Mouse (Mus musculus): ENCODE measurements around the gene Zfp446. TPM values are rescaled to one million over a fixed set of nuclear protein-coding genes. Genes with fewer than 3 reads are reported as not detected.
A peak's percentile ranks its signal among the peaks of the same experiment; 100 is the strongest.

Gene Zfp446
- polyA plus RNA-seq, 1 experiment from 2014 or later = 14.6 TPM

DNA sequence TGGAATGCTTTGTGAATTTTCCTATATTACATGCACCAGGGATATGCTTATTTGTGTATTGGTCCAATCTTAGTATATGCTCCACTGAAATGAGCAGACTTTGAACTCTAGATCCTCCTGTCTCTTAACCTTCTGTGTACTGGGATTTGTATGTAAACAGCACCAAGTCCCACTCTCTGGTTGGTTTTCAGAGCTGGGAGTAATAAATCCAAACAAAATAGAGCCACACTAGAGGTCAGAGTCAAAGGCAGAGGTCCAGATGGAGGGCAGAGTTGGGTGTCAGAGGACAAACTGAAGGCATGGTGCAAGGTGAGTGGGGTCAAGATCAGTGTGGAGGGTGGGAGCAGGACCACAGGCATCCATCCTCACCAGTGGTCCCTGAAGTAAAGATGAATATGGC, 18.2 kb downstream of the Zfp446 start:
- Histone ChIP-seq H3K9me3 (ENCODE audit: control insufficient read depth, low read length) (no peaks in the 10 kb centered on the region), H3K4me2 (ENCODE audit: low read depth, low read length, severe bottlenecking) (no peak overlapping the region), H3K4me1 (replicated peaks; ENCODE audit: control insufficient read depth, insufficient read depth, low read length) (no peaks in the 10 kb centered on the region), H3K9ac (ENCODE audit: low read length) (no peak overlapping the region), H3K4me3 (ENCODE audit: low read depth, low read length) (no peak overlapping the region), H3K27ac (ENCODE audit: low read depth, low read length) (no peak overlapping the region), H3K36me3 (ENCODE audit: control insufficient read depth, insufficient read depth, low read length) (no peaks in the 10 kb centered on the region), H3K27me3 (ENCODE audit: control insufficient read depth, insufficient read depth, low read length) (no peaks in the 10 kb centered on the region)
- DNase-seq (ENCODE audit: low spot score) (no peak), ATAC-seq (replicated peaks; ENCODE audit: low FRiP score) (no peak)

DNA sequence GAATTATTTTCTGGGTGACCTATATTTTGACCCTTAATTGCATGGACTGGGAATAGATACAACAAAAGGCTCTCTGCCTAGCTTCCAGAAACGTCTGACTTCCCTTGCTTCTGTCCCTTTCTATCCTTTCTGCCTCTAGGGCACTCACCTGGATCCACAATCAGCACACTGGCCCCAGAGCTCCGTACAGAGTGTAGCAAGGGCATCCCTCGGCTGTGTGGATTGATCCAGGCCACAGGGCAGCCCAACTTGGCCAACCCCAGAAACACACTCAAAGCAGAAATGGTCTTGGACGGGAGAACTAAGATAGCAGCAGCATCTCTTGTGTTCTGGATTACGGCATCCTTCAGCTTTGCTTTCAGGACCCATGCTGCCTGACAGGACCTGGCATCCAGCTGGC, 19.6 kb downstream of the Zfp446 start:
- Histone ChIP-seq H3K4me1 (replicated peaks; ENCODE audit: control insufficient read depth, insufficient read depth, low read length) (no peaks in the 10 kb centered on the region), H3K9ac (ENCODE audit: low read length) (no peak overlapping the region), H3K27me3 (ENCODE audit: control insufficient read depth, insufficient read depth, low read length) (no peaks in the 10 kb centered on the region), H3K36me3 (ENCODE audit: control insufficient read depth, insufficient read depth, low read length) (no peaks in the 10 kb centered on the region), H3K9me3 (ENCODE audit: control insufficient read depth, low read length) (no peaks in the 10 kb centered on the region), H3K4me3 (ENCODE audit: low read depth, low read length) (no peak overlapping the region), H3K4me2 (ENCODE audit: low read depth, low read length, severe bottlenecking) (no peak overlapping the region), H3K27ac (ENCODE audit: low read depth, low read length) (no peak overlapping the region)
- no peak for DNase-seq (ENCODE audit: low spot score)
- 66% methylated on average over 5 of the region's 5 CpGs for WGBS
- no peak for ATAC-seq (replicated peaks; ENCODE audit: low FRiP score)

DNA sequence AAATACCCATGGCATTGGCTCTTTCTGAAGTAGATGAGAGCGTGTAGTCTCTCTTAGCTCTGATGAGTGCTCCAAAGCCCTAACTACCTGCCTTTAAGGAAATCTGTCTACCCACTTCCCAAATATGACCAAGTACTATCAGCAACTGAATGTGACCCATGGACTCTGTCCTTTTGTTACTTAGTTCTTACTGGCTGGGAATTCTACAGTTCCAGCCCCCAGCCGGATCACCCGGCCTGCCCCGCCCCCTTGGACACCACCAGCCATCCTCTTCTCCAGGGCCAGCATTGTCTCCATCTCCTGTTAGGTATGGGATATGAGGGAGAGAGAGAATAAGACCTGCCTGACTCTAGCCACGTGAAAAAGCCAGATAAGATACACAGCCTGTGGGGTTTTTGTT, 20.4 kb downstream of the Zfp446 start, which contains the start of gene Slc27a5:
Slc27a5 (minus strand) TSS at position 140 of the 400 bp plus-strand sequence.
- no peak for ATAC-seq (replicated peaks; ENCODE audit: low FRiP score)
- Histone ChIP-seq H3K36me3 (ENCODE audit: control insufficient read depth, insufficient read depth, low read length) (no peaks in the 10 kb centered on the region), H3K9ac (ENCODE audit: low read length) (no peak within 1 kb of the TSS), H3K27ac (ENCODE audit: low read depth, low read length) (no peak within 1 kb of the TSS), H3K4me2 (ENCODE audit: low read depth, low read length, severe bottlenecking) (no peak within 1 kb of the TSS), H3K4me3 (ENCODE audit: low read depth, low read length) (no peak within 1 kb of the TSS), H3K27me3 (ENCODE audit: control insufficient read depth, insufficient read depth, low read length) (no peaks in the 10 kb centered on the region), H3K9me3 (ENCODE audit: control insufficient read depth, low read length) (no peaks in the 10 kb centered on the region), H3K4me1 (replicated peaks; ENCODE audit: control insufficient read depth, insufficient read depth, low read length) (no peaks in the 10 kb centered on the region)
- no peak for DNase-seq (ENCODE audit: low spot score)
- 75% methylated on average over 5 of the region's 5 CpGs for WGBS

DNA sequence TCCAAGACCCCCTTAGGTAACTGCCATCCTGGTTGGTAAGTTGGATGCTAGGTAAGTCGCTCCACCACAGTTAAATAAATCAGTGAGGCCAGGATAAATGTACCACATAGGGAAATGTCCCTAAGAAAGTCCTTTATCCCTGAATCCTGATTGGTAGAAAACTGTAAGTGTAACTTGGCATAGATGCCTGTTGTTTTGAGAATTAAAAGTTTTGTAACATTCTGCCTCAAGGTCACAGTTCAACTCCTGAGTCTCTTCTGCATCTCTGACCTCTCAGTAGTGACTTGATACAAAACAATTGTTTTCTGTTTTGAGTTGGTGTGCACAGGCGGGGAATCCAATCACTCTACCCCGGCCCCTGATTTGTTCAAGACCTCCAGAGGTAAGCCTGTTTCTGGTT, 21.2 kb downstream of the Zfp446 start, which contains the start of gene Trim28:
Trim28 (plus strand) TSS at position 264 of the 400 bp plus-strand sequence.
- H3K27me3 ChIP-seq (ENCODE audit: control insufficient read depth, insufficient read depth, low read length) = no peaks in the 10 kb centered on the region
- H3K4me1 ChIP-seq (replicated peaks; ENCODE audit: control insufficient read depth, insufficient read depth, low read length) = no peaks in the 10 kb centered on the region
- H3K4me2 ChIP-seq (ENCODE audit: low read depth, low read length, severe bottlenecking) = no peak within 1 kb of the TSS
- WGBS = 89% methylated on average over 3 of the region's 3 CpGs
- no peak within 1 kb of the TSS for H3K27ac ChIP-seq (ENCODE audit: low read depth, low read length)
- ATAC-seq (replicated peaks; ENCODE audit: low FRiP score) (no peak), DNase-seq (ENCODE audit: low spot score) (no peak)
- no peak within 1 kb of the TSS for H3K4me3 ChIP-seq (ENCODE audit: low read depth, low read length)
- H3K9ac ChIP-seq (ENCODE audit: low read length) = no peak within 1 kb of the TSS
- no peaks in the 10 kb centered on the region for H3K9me3 ChIP-seq (ENCODE audit: control insufficient read depth, low read length)
- no peaks in the 10 kb centered on the region for H3K36me3 ChIP-seq (ENCODE audit: control insufficient read depth, insufficient read depth, low read length)

- H3K27me3 ChIP-seq (ENCODE audit: control insufficient read depth, insufficient read depth, low read length) = no peaks in the 10 kb centered on the region
- no peaks in the 10 kb centered on the region for H3K4me1 ChIP-seq (replicated peaks; ENCODE audit: control insufficient read depth, insufficient read depth, low read length)
- H3K36me3 ChIP-seq (ENCODE audit: control insufficient read depth, insufficient read depth, low read length) = peaks cover 5% of the 10 kb centered on the region; the same call in 1 of the 2 replicates
- no peak for DNase-seq (ENCODE audit: low spot score)
- WGBS = 83% methylated on average over 1 of the region's 1 CpGs
- H3K9me3 ChIP-seq (ENCODE audit: control insufficient read depth, low read length) = no peaks in the 10 kb centered on the region
- ATAC-seq (replicated peaks; ENCODE audit: low FRiP score) = no peak
- no peak overlapping the region for H3K9ac ChIP-seq (ENCODE audit: low read length)
- no peak overlapping the region for H3K4me2 ChIP-seq (ENCODE audit: low read depth, low read length, severe bottlenecking)
- no peak overlapping the region for H3K27ac ChIP-seq (ENCODE audit: low read depth, low read length)
- H3K4me3 ChIP-seq (ENCODE audit: low read depth, low read length) = no peak overlapping the region
These were observed 23.9 kb downstream of the Zfp446 start for GRCm38 (mm10) chr7:13001584-13001983.

DNA sequence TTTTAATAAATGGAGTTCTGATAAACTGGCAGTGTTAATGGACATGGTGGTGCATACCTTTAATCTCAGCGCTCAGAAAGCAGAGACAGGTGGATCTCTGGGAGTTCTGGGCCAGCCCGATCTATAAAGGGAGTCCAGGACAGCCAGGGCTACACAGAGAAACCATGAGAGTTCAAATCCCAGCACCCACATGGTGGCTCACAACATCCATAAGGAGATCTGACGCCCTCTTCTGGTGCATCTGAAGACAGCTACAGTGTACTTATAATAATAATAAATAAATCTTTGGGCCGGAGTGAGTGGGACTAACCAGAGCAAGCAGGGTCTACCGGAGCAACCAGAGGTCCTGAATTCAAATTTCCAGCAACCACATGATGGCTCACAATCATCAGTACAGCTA, 25.7 kb downstream of the Zfp446 start:
- ATAC-seq (replicated peaks; ENCODE audit: low FRiP score) = no peak
- H3K4me2 ChIP-seq (ENCODE audit: low read depth, low read length, severe bottlenecking) = no peak overlapping the region
- H3K27ac ChIP-seq (ENCODE audit: low read depth, low read length) = no peak overlapping the region
- no peak overlapping the region for H3K9ac ChIP-seq (ENCODE audit: low read length)
- no peaks in the 10 kb centered on the region for H3K27me3 ChIP-seq (ENCODE audit: control insufficient read depth, insufficient read depth, low read length)
- 78% methylated on average over 5 of the region's 5 CpGs for WGBS
- DNase-seq (ENCODE audit: low spot score) = no peak
- no peaks in the 10 kb centered on the region for H3K9me3 ChIP-seq (ENCODE audit: control insufficient read depth, low read length)
- H3K4me3 ChIP-seq (ENCODE audit: low read depth, low read length) = no peak overlapping the region
- peaks cover 10% of the 10 kb centered on the region; the same call in 1 of the 2 replicates for H3K36me3 ChIP-seq (ENCODE audit: control insufficient read depth, insufficient read depth, low read length)
- peaks cover 7% of the 10 kb centered on the region; the same call in 1 of the 2 replicates for H3K4me1 ChIP-seq (replicated peaks; ENCODE audit: control insufficient read depth, insufficient read depth, low read length)

DNA sequence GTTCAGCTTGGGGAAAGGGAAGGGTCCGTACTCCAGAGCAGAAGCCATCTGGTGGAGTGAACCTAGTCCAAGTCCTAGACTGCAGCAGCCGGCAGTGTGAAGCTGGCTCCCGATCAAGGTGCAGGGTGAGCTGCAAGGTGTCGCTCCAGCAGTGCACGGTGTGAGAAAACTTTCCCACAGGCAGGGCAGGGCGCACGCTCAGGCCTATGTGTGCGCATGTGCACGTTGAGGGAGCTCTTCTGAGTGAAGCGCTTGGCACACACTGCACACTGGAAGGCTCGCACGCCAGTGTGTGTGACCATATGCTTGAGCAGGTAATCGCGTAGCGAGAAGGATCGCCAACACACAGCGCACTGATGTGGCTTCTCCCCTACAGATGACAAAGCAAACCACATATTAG, 28.4 kb downstream of the Zfp446 start:
- H3K4me1 ChIP-seq (replicated peaks; ENCODE audit: control insufficient read depth, insufficient read depth, low read length) = peaks cover 13% of the 10 kb centered on the region
- no peaks in the 10 kb centered on the region for H3K9me3 ChIP-seq (ENCODE audit: control insufficient read depth, low read length)
- 92% methylated on average over 17 of the region's 17 CpGs for WGBS
- DNase-seq (ENCODE audit: low spot score) (no peak), ATAC-seq (replicated peaks; ENCODE audit: low FRiP score) (no peak)
- no peak overlapping the region for H3K9ac ChIP-seq (ENCODE audit: low read length)
- H3K36me3 ChIP-seq (ENCODE audit: control insufficient read depth, insufficient read depth, low read length) = peaks cover 10% of the 10 kb centered on the region; the same call in 1 of the 2 replicates
- no peak overlapping the region for H3K4me3 ChIP-seq (ENCODE audit: low read depth, low read length)
- no peaks in the 10 kb centered on the region for H3K27me3 ChIP-seq (ENCODE audit: control insufficient read depth, insufficient read depth, low read length)
- H3K4me2 ChIP-seq (ENCODE audit: low read depth, low read length, severe bottlenecking) = no peak overlapping the region
- no peak overlapping the region for H3K27ac ChIP-seq (ENCODE audit: low read depth, low read length)

- ATAC-seq (replicated peaks; ENCODE audit: low FRiP score) (no peak), DNase-seq (ENCODE audit: low spot score) (no peak)
- H3K4me2 ChIP-seq (ENCODE audit: low read depth, low read length, severe bottlenecking) = no peak overlapping the region
- peaks cover 10% of the 10 kb centered on the region; the same call in 1 of the 2 replicates for H3K36me3 ChIP-seq (ENCODE audit: control insufficient read depth, insufficient read depth, low read length)
- no peaks in the 10 kb centered on the region for H3K27me3 ChIP-seq (ENCODE audit: control insufficient read depth, insufficient read depth, low read length)
- peaks cover 13% of the 10 kb centered on the region for H3K4me1 ChIP-seq (replicated peaks; ENCODE audit: control insufficient read depth, insufficient read depth, low read length)
- H3K9ac ChIP-seq (ENCODE audit: low read length) = no peak overlapping the region; the same call in 1 of the 2 replicates
- H3K9me3 ChIP-seq (ENCODE audit: control insufficient read depth, low read length) = no peaks in the 10 kb centered on the region
- no peak overlapping the region for H3K27ac ChIP-seq (ENCODE audit: low read depth, low read length)
- H3K4me3 ChIP-seq (ENCODE audit: low read depth, low read length) = no peak overlapping the region
- 91% methylated on average over 10 of the region's 10 CpGs for WGBS
These were observed 28.9 kb downstream of the Zfp446 start for GRCm38 (mm10) chr7:13006531-13006930.

- Histone ChIP-seq H3K27me3 (ENCODE audit: control insufficient read depth, insufficient read depth, low read length) (no peaks in the 10 kb centered on the region), H3K4me2 (ENCODE audit: low read depth, low read length, severe bottlenecking) (0 out of 2 replicates have a peak overlapping the region, but pooled peaks have one; percentile 12), H3K4me3 (ENCODE audit: low read depth, low read length) (no peak overlapping the region; the same call in 1 of the 2 replicates), H3K27ac (ENCODE audit: low read depth, low read length) (no peak overlapping the region), H3K9ac (ENCODE audit: low read length) (0 out of 2 replicates have a peak overlapping the region, but pooled peaks have one; percentile 1), H3K9me3 (ENCODE audit: control insufficient read depth, low read length) (no peaks in the 10 kb centered on the region), H3K4me1 (replicated peaks; ENCODE audit: control insufficient read depth, insufficient read depth, low read length) (peaks cover 13% of the 10 kb centered on the region), H3K36me3 (ENCODE audit: control insufficient read depth, insufficient read depth, low read length) (peaks cover 10% of the 10 kb centered on the region; the same call in 1 of the 2 replicates)
- WGBS = 36% methylated on average over 56 of the region's 57 CpGs
- ATAC-seq (replicated peaks; ENCODE audit: low FRiP score) = no peak
- DNase-seq (ENCODE audit: low spot score) = peak; percentile 63
These were observed 29.9 kb downstream of the Zfp446 start for GRCm38 (mm10) chr7:13007341-13008092.
